Mouse (Mus musculus) brain, embryonic 14.5 days (tissue): ENCODE measurements around the gene Rfc2. TPM values are rescaled to one million over a fixed set of nuclear protein-coding genes. Genes with fewer than 3 reads are reported as not detected.
"Not testable (repeated sequence)": the region's sequence is repeated elsewhere in the genome, so short reads cannot be mapped to it uniquely, and the experiment has no call there.

Source experiments
- DNase-seq: peaks from one replicate; pipeline ENCODE4 v3.0.0-alpha.2; 2011; ENCODE audit warnings: low read depth
- CTCF ChIP-seq: fragments of 200-500 bp; IDR thresholded peaks from 2 replicates; pipeline ENCODE4 v1.5.1; 2012; ENCODE audit warnings: inconsistent platforms, mild to moderate bottlenecking, moderate library complexity, borderline replicate concordance; ENCODE audit not compliant: insufficient read depth, insufficient read length; ENCODE audit errors: extremely low read depth
- POLR2A ChIP-seq: fragments of 200-500 bp; IDR thresholded peaks from 2 replicates; pipeline ENCODE4 v1.6.1; 2012; ENCODE audit warnings: mild to moderate bottlenecking, inconsistent platforms, borderline replicate concordance; ENCODE audit not compliant: poor library complexity, insufficient read depth, insufficient read length, severe bottlenecking; ENCODE audit errors: extremely low read depth
- polyA plus RNA-seq: library from polyadenylated mRNA; depleted of rRNA; stranded (reverse); fragments of >200 nt; gene quantifications from 2 replicates; pipeline ENCODE4 v1.2.3, GENCODE M21; 2012; rRNA removed

Rfc2 gene
- polyA plus RNA-seq, 1 experiment = 192 TPM

DNA sequence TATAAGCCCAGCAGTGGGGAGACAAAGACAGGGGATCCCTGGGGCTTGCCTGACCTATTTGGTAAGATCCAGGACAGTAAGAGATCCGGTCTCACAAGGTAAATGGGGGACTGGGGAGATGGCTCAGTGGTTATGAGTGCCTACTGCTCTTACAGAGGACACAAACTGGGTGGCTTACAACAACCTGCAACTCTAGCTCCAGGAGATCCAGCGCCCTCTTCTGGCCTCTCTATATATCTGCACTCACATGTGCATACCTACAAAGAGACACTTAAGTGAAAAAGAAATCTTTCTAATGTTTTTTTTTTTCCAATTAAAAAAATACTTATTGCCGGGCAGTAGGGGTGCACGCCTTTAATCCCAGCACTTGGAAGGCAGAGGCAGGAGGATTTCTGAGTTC is 65.3 kb downstream of the Rfc2 start:
- DNase-seq = no peak
- no peak for TF ChIP-seq CTCF
- no peak for TF ChIP-seq POLR2A

DNA sequence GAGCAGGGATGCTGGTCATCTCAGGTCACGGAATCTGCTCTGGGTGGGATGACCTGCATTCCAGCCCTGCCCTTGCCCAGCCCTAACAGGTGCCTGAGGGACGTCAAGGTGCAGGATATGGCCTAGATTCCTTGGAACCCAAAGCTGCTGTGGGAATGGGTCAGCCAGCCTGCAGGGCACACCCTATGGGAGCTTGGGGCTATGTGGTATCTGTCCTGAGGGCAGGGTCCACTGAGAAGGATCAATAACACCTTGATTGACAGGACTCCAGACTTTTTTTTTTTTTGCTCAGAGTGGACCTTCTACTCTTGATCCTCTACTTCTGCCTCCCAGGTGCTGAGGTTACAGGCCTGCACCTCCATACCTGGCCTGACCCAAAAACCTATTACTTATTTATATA is 66.2 kb downstream of the Rfc2 start:
- DNase-seq = no peak
- no peak for TF ChIP-seq CTCF
- no peak for TF ChIP-seq POLR2A

DNA sequence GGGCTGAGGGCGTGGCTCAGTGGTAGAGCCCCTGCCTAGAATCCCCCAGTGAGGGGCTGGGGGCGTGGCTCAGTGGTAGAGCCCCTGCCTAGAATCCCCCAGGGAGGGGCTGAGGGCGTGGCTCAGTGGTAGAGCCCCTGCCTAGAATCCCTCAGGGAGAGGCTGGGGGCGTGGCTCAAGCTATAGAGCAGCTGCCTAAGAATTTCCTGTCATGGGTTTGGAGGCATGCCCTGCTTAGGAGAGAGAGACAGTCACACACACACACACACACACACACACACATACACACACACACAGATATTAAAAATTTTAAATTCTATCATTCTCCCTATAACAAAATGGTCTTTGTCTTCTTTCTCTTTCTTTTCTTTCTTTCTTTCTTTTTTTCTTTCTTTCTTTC is 67.8 kb downstream of the Rfc2 start:
- DNase-seq = not testable (repeated sequence)

DNA sequence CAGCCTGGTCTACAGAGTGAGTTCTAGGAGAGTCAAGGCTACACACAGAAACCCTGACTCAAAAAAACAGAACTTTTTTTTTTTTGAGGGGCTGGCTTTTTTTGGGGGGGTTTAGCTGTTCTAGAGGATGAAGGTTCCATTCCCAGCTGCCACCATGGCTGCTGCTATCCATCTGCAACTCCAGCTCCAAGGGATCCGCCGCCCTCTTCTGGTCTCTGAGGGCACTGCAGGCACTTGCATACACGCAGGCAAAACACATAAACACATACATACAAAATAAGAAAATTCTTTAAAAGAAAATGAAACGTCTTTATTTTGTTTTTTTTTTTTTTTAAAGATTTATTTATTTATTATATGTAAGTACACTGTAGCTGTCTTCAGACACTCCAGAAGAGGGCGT is 69.8 kb downstream of the Rfc2 start:
- peak; percentile 42 for DNase-seq
- TF ChIP-seq POLR2A (no peak), CTCF (peak; percentile 55; the same call in 1 of the 2 replicates)

Other genes with a start within 250 kb of the Rfc2 start
- 78.1 and 80.5 TPM in 2 replicates for gene Gtf2ird1, start 124.7 kb upstream of the Rfc2 start, polyA plus RNA-seq
- 77.0 and 115 TPM in 2 replicates for gene Clip2, start 28.9 kb upstream of the Rfc2 start, polyA plus RNA-seq
- 0.04 and 0.06 TPM in 2 replicates for gene Syna, start 21.2 kb upstream of the Rfc2 start, polyA plus RNA-seq
- gene Lat2, start 33.7 kb downstream of the Rfc2 start, polyA plus RNA-seq = 5.9 and 6.4 TPM in 2 replicates
- 313 and 339 TPM in 2 replicates for gene Eif4h, start 58.1 kb downstream of the Rfc2 start, polyA plus RNA-seq
- gene Limk1, start 107.2 kb downstream of the Rfc2 start, polyA plus RNA-seq = 63.4 and 89.3 TPM in 2 replicates
- gene Eln, start 166.0 kb downstream of the Rfc2 start, polyA plus RNA-seq = 21.6 and 29.1 TPM in 2 replicates